Mouse (Mus musculus) midbrain, embryonic 10.5 days (tissue): Measurements from ENCODE around the gene Gm3095. TPM values are rescaled to one million over a fixed set of nuclear protein-coding genes. Genes with fewer than 3 reads are reported as not detected.
"Not testable (repeated sequence)": the region's sequence is repeated elsewhere in the genome, so short reads cannot be mapped to it uniquely, and the experiment has no call there.

Experiments
- DNase-seq: peaks from one replicate; pipeline ENCODE4 v3.0.0-alpha.2; 2017; ENCODE audit warnings: low spot score
- H3K27ac ChIP-seq: fragments of 300-500 bp; sonication (generic); replicated peaks from 2 replicates; pipeline ENCODE4 v1.5.1; 2016; ENCODE audit warnings: mild to moderate bottlenecking
- H3K27me3 ChIP-seq: fragments of 300-500 bp; sonication (generic); 2 replicates; pipeline ENCODE4 v1.6.1; 2016; ENCODE audit warnings: low read depth, mild to moderate bottlenecking; ENCODE audit not compliant: poor library complexity, severe bottlenecking
- H3K36me3 ChIP-seq: fragments of 300-500 bp; sonication (generic); 2 replicates; pipeline ENCODE4 v1.6.1; 2016; ENCODE audit warnings: mild to moderate bottlenecking, moderate library complexity
- H3K4me1 ChIP-seq: fragments of 300-500 bp; sonication (generic); 2 replicates; pipeline ENCODE4 v1.6.1; 2016
- H3K4me3 ChIP-seq: fragments of 300-500 bp; sonication (generic); 2 replicates; pipeline ENCODE4 v1.5.1; 2016; ENCODE audit warnings: mild to moderate bottlenecking, moderate library complexity
- H3K9me3 ChIP-seq: fragments of 300-500 bp; sonication (generic); replicated peaks from 2 replicates; pipeline ENCODE4 v1.6.1; 2016; ENCODE audit warnings: mild to moderate bottlenecking
- WGBS: fragments of 180-500 bp; shearing (Covaris S2); methylation state at CpG from one replicate; pipeline ENCODE4 v1.1.7; 2016; 5-methylcytosine and 5-hydroxymethylcytosine counted together
- polyA plus RNA-seq: library from polyadenylated mRNA; unstranded; fragments of >200 nt; fragmentation: Nextera tagmentation; extraction: Ambion mirVana; gene quantifications from 2 replicates; pipeline ENCODE4 v1.2.1, GENCODE M21; 2016

Gm3095 gene
- not detected in 2 replicates for polyA plus RNA-seq

GRCm38 (mm10) chr14:3963247-3963646, at the start of gene Gm3095:
Gene Gm3095, plus strand, starts transcription at chr14:3963547.
- no CpG with 5 or more reads among the region's 2 CpGs for WGBS
- H3K36me3 ChIP-seq, H3K4me1 ChIP-seq, DNase-seq, H3K4me3 ChIP-seq, H3K27ac ChIP-seq, H3K27me3 ChIP-seq, H3K9me3 ChIP-seq: not testable (repeated sequence)

GRCm38 (mm10) chr14:3931456-3931855, 31.9 kb upstream of the Gm3095 start, which contains the start of gene Gm3029:
Gene Gm3029, plus strand, starts transcription at chr14:3931756.
- not testable (repeated sequence) for H3K27ac ChIP-seq, DNase-seq, H3K9me3 ChIP-seq, H3K4me3 ChIP-seq, H3K27me3 ChIP-seq, H3K4me1 ChIP-seq, H3K36me3 ChIP-seq
- WGBS, result 78% methylated on average over 1 of the region's 2 CpGs

DNA sequence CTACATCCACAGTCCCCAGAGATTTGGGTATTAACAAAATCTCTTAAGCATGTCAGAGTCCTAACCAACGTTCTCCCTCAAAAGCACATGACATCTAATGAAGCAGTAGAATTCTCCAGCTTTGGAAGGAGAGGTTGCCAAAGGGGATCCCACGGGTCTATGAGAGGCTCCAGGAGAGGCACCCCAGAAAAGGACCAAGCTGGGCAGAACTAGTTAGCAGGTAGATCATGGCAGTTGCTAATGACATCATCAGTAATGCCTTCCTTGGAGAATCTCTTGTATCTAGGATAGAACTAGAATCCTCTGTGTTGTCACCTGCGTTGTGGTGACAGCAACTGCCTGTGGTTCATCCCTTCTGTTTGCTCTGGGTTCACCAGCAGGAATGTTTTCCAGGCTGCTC, 34.7 kb downstream of the Gm3095 start, which contains the start of gene Gm3099:
Gm3099 (plus strand) TSS at position 301 of the 400 bp plus-strand sequence.
- WGBS, result 56% methylated on average over 1 of the region's 3 CpGs
- not testable (repeated sequence) for H3K9me3 ChIP-seq, DNase-seq, H3K27ac ChIP-seq, H3K27me3 ChIP-seq, H3K4me3 ChIP-seq, H3K4me1 ChIP-seq, H3K36me3 ChIP-seq

Other genes starting within 250 kb of the Gm3095 start
- gene Gm3002, start 153.5 kb upstream of the Gm3095 start, polyA plus RNA-seq, result 0.29 and 0.41 TPM in 2 replicates
- not detected in 2 replicates for gene Gm3033, start 117.3 kb upstream of the Gm3095 start, polyA plus RNA-seq
- 0.19 TPM in 1 of 2 replicates, not detected in the other for gene Gm2916, start 79.4 kb upstream of the Gm3095 start, polyA plus RNA-seq
- gene Gm3029, start 31.8 kb upstream of the Gm3095 start, polyA plus RNA-seq, result not detected in 2 replicates
- not detected in 2 replicates for gene Gm3099, start 34.8 kb downstream of the Gm3095 start, polyA plus RNA-seq
- 0.43 and 0.55 TPM in 2 replicates for gene Gm5796, start 60.4 kb downstream of the Gm3095 start, polyA plus RNA-seq
- not detected in 2 replicates for gene Gm3115, start 120.6 kb downstream of the Gm3095 start, polyA plus RNA-seq
- 0.51 and 0.52 TPM in 2 replicates for gene Gm8108, start 147.0 kb downstream of the Gm3095 start, polyA plus RNA-seq
- gene Gm3127, start 201.5 kb downstream of the Gm3095 start, polyA plus RNA-seq, result not detected in 2 replicates
- gene Gm2974, start 219.0 kb downstream of the Gm3095 start, polyA plus RNA-seq, result 0.81 and 1.5 TPM in 2 replicates